Mouse (Mus musculus) CH12.LX (cell line): ENCODE results near the gene Ift81. TPM values are rescaled to one million over a fixed set of nuclear protein-coding genes. Genes with fewer than 3 reads are reported as not detected.

Experiments used
- DNase-seq: peaks from one replicate; pipeline ENCODE4 v3.0.0-alpha.2; 2013; ENCODE audit errors: extremely low read depth
- H3K27ac ChIP-seq: 2 replicates; pipeline ENCODE4 v1.5.1; 2012; ENCODE audit warnings: low read depth, mild to moderate bottlenecking, control low read depth, moderate library complexity; ENCODE audit not compliant: insufficient read depth
- H3K27me3 ChIP-seq: replicated peaks from 2 replicates; pipeline ENCODE3; 2012; ENCODE audit warnings: inconsistent platforms
- H3K36me3 ChIP-seq, 2 experiments: replicated peaks in 1 of 2; 2 replicates each; pipeline versions ENCODE3 to v1.6.1; 2012; ENCODE audit warnings: inconsistent platforms in 1 of 2, low read length in 1 of 2, mild to moderate bottlenecking in 1 of 2, mixed read lengths in 1 of 2, moderate library complexity in 1 of 2; ENCODE audit not compliant: control insufficient read depth in 1 of 2, insufficient read depth in 1 of 2
- H3K4me1 ChIP-seq, 2 experiments: 2 replicates each; pipeline ENCODE4 v1.6.1; 2012; ENCODE audit warnings: inconsistent platforms in 1 of 2, moderate library complexity in 1 of 2; ENCODE audit not compliant: insufficient read depth in 2 of 2, control insufficient read depth in 1 of 2
- H3K4me2 ChIP-seq: 2 replicates; pipeline ENCODE4 v1.6.1; 2012; ENCODE audit warnings: low read depth, mild to moderate bottlenecking, control low read depth; ENCODE audit not compliant: poor library complexity, insufficient read depth, severe bottlenecking
- H3K4me3 ChIP-seq, 3 experiments: fragments of 150-350 bp in 1 of 3; sonication (generic) in 1 of 3; replicated peaks in 1 of 3; 2 replicates each; pipeline versions ENCODE3 to v1.5.1; 2011 to 2012; ENCODE audit warnings: low read depth in 2 of 3, low read length in 2 of 3, mild to moderate bottlenecking in 2 of 3, moderate library complexity in 2 of 3, control low read depth in 1 of 3, improper control_type of control experiment in 1 of 3, inconsistent platforms in 1 of 3, mixed read lengths in 1 of 3; ENCODE audit not compliant: poor library complexity in 1 of 3
- H3K79me2 ChIP-seq: replicated peaks from 2 replicates; pipeline ENCODE4 v1.6.1; 2012; ENCODE audit warnings: mild to moderate bottlenecking, moderate library complexity; ENCODE audit not compliant: control insufficient read depth, poor library complexity, insufficient read depth, severe bottlenecking; ENCODE audit errors: extremely low read depth
- H3K9ac ChIP-seq: 2 replicates; pipeline ENCODE4 v1.6.1; 2012; ENCODE audit warnings: low read depth, mild to moderate bottlenecking, control low read depth, moderate library complexity; ENCODE audit not compliant: insufficient read depth
- H3K9me3 ChIP-seq: replicated peaks from 2 replicates; pipeline ENCODE3; 2012; ENCODE audit warnings: low read length, inconsistent platforms, mixed read lengths
- CHD1 ChIP-seq: IDR thresholded peaks from 2 replicates; pipeline ENCODE4 v1.6.1; 2012; ENCODE audit warnings: low read depth, low read length, improper control_type of control experiment, inconsistent platforms
- CHD2 ChIP-seq: IDR thresholded peaks from 2 replicates; pipeline ENCODE4 v1.6.1; 2011; ENCODE audit warnings: low read length, improper control_type of control experiment
- CTCF ChIP-seq, 2 experiments: IDR thresholded peaks in 1 of 2; conservative IDR thresholded peaks in 1 of 2; 2 replicates each; pipeline ENCODE4 v1.5.1; 2011 to 2012; ENCODE audit warnings: low read depth in 2 of 2, low read length in 2 of 2, improper control_type of control experiment in 1 of 2, inconsistent platforms in 1 of 2, mild to moderate bottlenecking in 1 of 2, moderate library complexity in 1 of 2
- ELF1 ChIP-seq: IDR thresholded peaks from 2 replicates; pipeline ENCODE4 v1.6.1; 2014; ENCODE audit warnings: low read depth, mild to moderate bottlenecking, inconsistent platforms, low read length, improper control_type of control experiment
- ETS1 ChIP-seq: conservative IDR thresholded peaks from 2 replicates; pipeline ENCODE4 v1.6.1; 2012; ENCODE audit warnings: low read depth, mild to moderate bottlenecking, inconsistent platforms, low read length, improper control_type of control experiment, moderate library complexity
- GABPA ChIP-seq: IDR thresholded peaks from 2 replicates; pipeline ENCODE4 v1.6.1; 2012; ENCODE audit warnings: low read depth, low read length, improper control_type of control experiment, inconsistent platforms; ENCODE audit not compliant: insufficient replicate concordance
- IRF4 ChIP-seq: IDR thresholded peaks from 2 replicates; pipeline ENCODE4 v1.6.1; 2014; ENCODE audit warnings: low read depth, mild to moderate bottlenecking, inconsistent platforms, low read length, improper control_type of control experiment
- KAT2A ChIP-seq: IDR thresholded peaks from 2 replicates; pipeline ENCODE4 v1.6.1; 2012; ENCODE audit warnings: low read length, improper control_type of control experiment, inconsistent platforms; ENCODE audit not compliant: insufficient replicate concordance
- MAFK ChIP-seq: IDR thresholded peaks from 2 replicates; pipeline ENCODE4 v1.6.1; 2011; ENCODE audit warnings: low read length, improper control_type of control experiment; ENCODE audit not compliant: insufficient replicate concordance
- MEF2A ChIP-seq: IDR thresholded peaks from 2 replicates; pipeline ENCODE4 v1.6.1; 2014; ENCODE audit warnings: low read depth, mild to moderate bottlenecking, inconsistent platforms, low read length, improper control_type of control experiment, borderline replicate concordance
- MYC ChIP-seq: IDR thresholded peaks from 2 replicates; pipeline ENCODE4 v1.6.1; 2011; ENCODE audit warnings: low read depth, mild to moderate bottlenecking, improper control_type of control experiment, low read length
- NELFE ChIP-seq: IDR thresholded peaks from 2 replicates; pipeline ENCODE4 v1.6.1; 2011; ENCODE audit warnings: low read depth, low read length, improper control_type of control experiment
- NRF1 ChIP-seq: IDR thresholded peaks from 2 replicates; pipeline ENCODE4 v1.6.1; 2014; ENCODE audit warnings: low read depth, mild to moderate bottlenecking, inconsistent platforms, low read length, improper control_type of control experiment, moderate library complexity
- PAX5 ChIP-seq: IDR thresholded peaks from 2 replicates; pipeline ENCODE4 v1.6.1; 2012; ENCODE audit warnings: low read length, inconsistent platforms, mixed read lengths
- POLR2A ChIP-seq: IDR thresholded peaks from 2 replicates; pipeline ENCODE4 v1.6.1; 2011; ENCODE audit warnings: low read depth, mild to moderate bottlenecking, improper control_type of control experiment, low read length
- POLR2AphosphoS2 ChIP-seq: IDR thresholded peaks from 2 replicates; pipeline ENCODE4 v1.6.1; 2011; ENCODE audit warnings: low read depth, low read length, improper control_type of control experiment
- RAD21 ChIP-seq: IDR thresholded peaks from 2 replicates; pipeline ENCODE4 v1.6.1; 2011; ENCODE audit warnings: low read depth, mild to moderate bottlenecking, low read length, improper control_type of control experiment, moderate library complexity
- RCOR1 ChIP-seq: conservative IDR thresholded peaks from 2 replicates; pipeline ENCODE4 v1.6.1; 2012; ENCODE audit warnings: low read depth, mild to moderate bottlenecking, inconsistent platforms, low read length, improper control_type of control experiment
- TBP ChIP-seq: conservative IDR thresholded peaks from 2 replicates; pipeline ENCODE4 v1.6.1; 2011; ENCODE audit warnings: low read depth, low read length, improper control_type of control experiment
- UBTF ChIP-seq: IDR thresholded peaks from 2 replicates; pipeline ENCODE4 v1.6.1; 2012; ENCODE audit warnings: low read depth, mild to moderate bottlenecking, inconsistent platforms, low read length, improper control_type of control experiment, moderate library complexity
- USF1 ChIP-seq: IDR thresholded peaks from 2 replicates; pipeline ENCODE4 v1.6.1; 2014; ENCODE audit warnings: low read depth, mild to moderate bottlenecking, inconsistent platforms, low read length, improper control_type of control experiment
- USF2 ChIP-seq: conservative IDR thresholded peaks from 2 replicates; pipeline ENCODE4 v1.6.1; 2011; ENCODE audit warnings: low read depth, low read length, improper control_type of control experiment
- ZC3H11A ChIP-seq: IDR thresholded peaks from 2 replicates; pipeline ENCODE4 v1.6.1; 2012; ENCODE audit warnings: low read depth, mild to moderate bottlenecking, inconsistent platforms, low read length, improper control_type of control experiment
- ZKSCAN1 ChIP-seq: IDR thresholded peaks from 2 replicates; pipeline ENCODE4 v1.6.1; 2012; ENCODE audit warnings: low read depth, inconsistent platforms, low read length, improper control_type of control experiment, borderline replicate concordance
- ZNF384 ChIP-seq: IDR thresholded peaks from 2 replicates; pipeline ENCODE4 v1.6.1; 2012; ENCODE audit warnings: low read depth, low read length, improper control_type of control experiment, inconsistent platforms
- dilution Hi-C: fragments of 300-500 bp; cut with MboI; formaldehyde crosslinking; loops from 2 replicates; pipeline ENCODE4 v1.14.3; 2020; ENCODE audit warnings: low sequenced_read_pairs; ENCODE audit not compliant: extremely low pct_unique_long_range_greater_than_20kb, extremely low pct_ligation_motif_present
- in situ Hi-C: fragments of 300-500 bp; cut with MboI; formaldehyde crosslinking; loops from 3 replicates; pipeline ENCODE4 v1.14.3; 2019; ENCODE audit warnings: low sequenced_read_pairs, low pct_ligation_motif_present, low pct_unique_long_range_greater_than_20kb, mixed read lengths
- polyA plus RNA-seq: library from polyadenylated mRNA; unstranded; fragments of >175 nt; gene quantifications from 2 replicates; pipeline ENCODE4 v1.2.1, GENCODE M21; 2012; ENCODE audit warnings: low read depth; ENCODE audit not compliant: insufficient read length
- total RNA-seq, 2 experiments: library from RNA; depleted of rRNA; stranded (reverse); fragments of 300-350 nt in 1 of 2; fragments of >200 nt in 1 of 2; gene quantifications; 2 replicates each; pipeline ENCODE4 v1.2.3; 2012 to 2014

The Ift81 gene
- total and polyA plus RNA-seq, 3 experiments: 3.1 to 5.0 (median 4.1) TPM

GRCm38 (mm10) chr5:122509608-122510007 is 104.7 kb downstream of the Ift81 start:
- Histone ChIP-seq H3K79me2 (no peaks in the 10 kb centered on the region), H3K9me3 (peaks cover 8% of the 10 kb centered on the region)
- in situ Hi-C loops: loop anchor here (25.0 kb wide), 1 partner anchor 103 kb away; the partner anchor contains the start of gene Ift81

GRCm38 (mm10) chr5:122508861-122509306 is 105.4 kb downstream of the Ift81 start:
- Histone ChIP-seq H3K4me3 (no peak overlapping the region), H3K4me2 (no peak overlapping the region), H3K27ac (no peak overlapping the region), H3K9ac (no peak overlapping the region), H3K4me1 (peaks cover 0 to 6% of the 10 kb centered on the region in 2 experiments; a peak in 3 of 4 replicates), H3K9me3 (peaks cover 8% of the 10 kb centered on the region), H3K27me3 (no peaks in the 10 kb centered on the region), H3K36me3 (no peaks in the 10 kb centered on the region), H3K79me2 (no peaks in the 10 kb centered on the region)
- TF ChIP-seq RAD21 (no peak), KAT2A (no peak), POLR2A (no peak), GABPA (no peak), CTCF (conservative IDR thresholded peaks at IDR 0.05 in 1 of 2, IDR thresholded peaks at IDR 0.05 in 1 of 2; ENCODE audit: low read depth in 2 of 2, low read length in 2 of 2) (no peak), CHD2 (no peak), ETS1 (no peak), NRF1 (no peak), USF2 (no peak), POLR2AphosphoS2 (no peak), ELF1 (no peak), CHD1 (no peak), RCOR1 (no peak), MAFK (no peak), TBP (no peak), ZNF384 (no peak), ZKSCAN1 (no peak)
- dilution Hi-C loops: no loop called here
- in situ Hi-C loops: loop anchor here (25.0 kb wide), 1 partner anchor 103 kb away; the partner anchor contains the start of gene Ift81
- DNase-seq: no peak

More at GRCm38 (mm10) chr5:122509608-122510007, 104.7 kb downstream of the Ift81 start:
- no peak for TF ChIP-seq MYC
- no peak for TF ChIP-seq MEF2A
- TF ChIP-seq CTCF (conservative IDR thresholded peaks at IDR 0.05 in 1 of 2, IDR thresholded peaks at IDR 0.05 in 1 of 2; ENCODE audit: low read depth in 2 of 2, low read length in 2 of 2): no peak
- no peak for TF ChIP-seq USF2
- no peak for TF ChIP-seq NELFE
- no peak for TF ChIP-seq ZC3H11A
- TF ChIP-seq UBTF: no peak
- TF ChIP-seq RCOR1: no peak
- TF ChIP-seq ELF1: no peak
- no peak for TF ChIP-seq CHD1
- no peak for TF ChIP-seq MAFK
- TF ChIP-seq PAX5: no peak
- TF ChIP-seq IRF4: no peak
- no peak for TF ChIP-seq ZKSCAN1
- no peak for TF ChIP-seq RAD21
- no peak for TF ChIP-seq KAT2A
- no peak for TF ChIP-seq GABPA
- TF ChIP-seq USF1: no peak
- TF ChIP-seq ETS1: no peak
- TF ChIP-seq, all 38 proteins: peak for 0
- dilution Hi-C loops: no loop called here
- no peak overlapping the region for H3K27ac ChIP-seq
- H3K4me2 ChIP-seq: no peak overlapping the region
- H3K27me3 ChIP-seq: no peaks in the 10 kb centered on the region
- H3K9ac ChIP-seq: no peak overlapping the region
- H3K4me3 ChIP-seq: no peak overlapping the region
- DNase-seq: no peak
- H3K36me3 ChIP-seq: no peaks in the 10 kb centered on the region
- peaks cover 3 to 6% of the 10 kb centered on the region in 2 experiments; a peak in 3 of 4 replicates for H3K4me1 ChIP-seq
